Mouse (Mus musculus): Measurements from ENCODE around the gene Gcgr. TPM values are rescaled to one million over a fixed set of nuclear protein-coding genes. Genes with fewer than 3 reads are reported as not detected.

The Gcgr gene
- 0.71 and 1.8 TPM in 2 replicates for polyA plus RNA-seq (2014; fragmentation: Nextera tagmentation; extraction: Ambion mirVana)

DNA sequence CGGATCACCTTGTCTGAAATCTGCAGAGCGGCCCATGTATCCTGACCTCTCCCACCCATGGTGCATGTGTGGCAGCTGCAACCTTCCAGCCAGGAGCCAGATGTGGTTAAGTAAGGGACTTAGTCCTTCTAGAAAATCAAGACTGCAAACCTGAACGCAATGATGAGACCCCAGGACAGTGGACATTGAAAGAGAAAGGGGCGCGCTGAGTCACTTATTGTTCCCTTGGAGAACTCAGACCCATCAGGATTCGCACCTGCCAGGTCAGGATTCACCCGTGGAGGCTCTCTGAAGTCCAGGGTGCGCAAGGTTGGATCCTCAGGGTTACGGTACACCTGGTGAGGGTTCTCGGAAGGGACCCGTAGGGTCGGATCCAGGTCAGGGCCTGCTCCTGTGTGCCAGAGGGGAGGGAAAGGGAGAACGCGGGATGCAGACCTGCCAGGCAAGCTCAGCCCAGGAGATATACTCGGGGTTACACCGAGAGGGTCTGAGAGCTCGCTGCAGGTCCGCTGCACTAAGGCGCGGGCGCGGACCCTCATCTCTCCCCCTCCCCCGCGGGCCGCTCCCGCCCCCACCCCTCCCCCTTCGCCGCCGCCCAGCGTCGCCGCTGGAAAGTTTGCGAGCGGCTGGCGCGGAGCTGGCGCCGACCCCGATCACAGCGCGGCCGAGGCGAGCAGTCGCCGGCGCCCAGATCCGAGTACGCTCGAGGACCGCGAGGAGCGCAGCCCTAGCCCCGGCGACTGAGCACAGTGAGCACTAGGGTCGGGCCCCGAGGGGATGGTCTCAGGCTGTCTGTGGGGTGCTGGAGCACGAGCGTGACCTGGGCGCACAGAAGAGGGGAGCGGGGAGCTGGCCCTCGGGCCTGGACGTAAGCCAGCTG is at the start of gene Gcgr:
TSS of gene Gcgr (plus strand) at position 615 of the 880 bp plus-strand sequence.
- Histone ChIP-seq H3K36me3 (ENCODE audit: control insufficient read depth, insufficient read depth, low read length) (no peaks in the 10 kb centered on the region), H3K27me3 (ENCODE audit: control insufficient read depth, insufficient read depth, low read length) (peaks cover 54% of the 10 kb centered on the region), H3K4me2 (ENCODE audit: low read depth, severe bottlenecking) (peak within 1 kb of the TSS; percentile 72), H3K9ac (ENCODE audit: low read length) (peak within 1 kb of the TSS; percentile 50), H3K9me3 (ENCODE audit: control insufficient read depth, low read length) (no peaks in the 10 kb centered on the region), H3K27ac (replicated peaks; ENCODE audit: low read depth, low read length) (no peak within 1 kb of the TSS), H3K4me3 (ENCODE audit: low read depth, low read length) (peak within 1 kb of the TSS; percentile 41), H3K4me1 (ENCODE audit: control insufficient read depth, insufficient read depth, low read length) (peaks cover 7% of the 10 kb centered on the region; the same call in 1 of the 2 replicates)
- peak; percentile 42; the same call in 1 of the 2 replicates for ATAC-seq (ENCODE audit: insufficient number of reproducible peaks, low FRiP score, low TSS enrichment, low read depth)
- 7% methylated on average over 54 of the region's 62 CpGs for WGBS
- DNase-seq (ENCODE audit: low spot score) = peak; percentile 56

DNA sequence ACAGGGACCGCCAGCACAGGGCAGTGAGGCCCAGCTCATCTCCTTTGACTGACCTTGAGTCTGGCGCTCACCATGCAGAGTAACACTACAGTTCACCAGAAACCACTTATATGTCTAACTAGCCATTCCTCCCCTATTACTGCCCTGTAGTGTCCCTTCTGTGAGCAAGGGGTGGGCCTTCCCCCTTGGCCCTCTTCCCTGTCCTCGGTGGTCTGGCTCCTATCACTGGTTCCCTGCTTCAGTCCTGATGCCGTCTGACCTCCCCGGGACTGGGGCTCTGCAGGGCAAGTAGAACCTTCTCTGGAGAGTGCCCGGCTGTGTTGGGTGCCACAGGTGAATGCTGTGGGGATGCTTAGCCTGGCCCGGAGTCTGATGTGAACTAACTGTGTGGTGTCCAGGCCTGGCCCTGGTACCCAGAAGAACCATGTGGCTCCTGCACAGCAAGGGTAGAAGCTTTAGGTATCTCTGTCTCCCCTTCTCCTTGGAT is 47.0 kb upstream of the Gcgr start:
- peaks cover 40% of the 10 kb centered on the region for H3K36me3 ChIP-seq (ENCODE audit: control insufficient read depth, insufficient read depth, low read length)
- no peak for DNase-seq (ENCODE audit: low spot score)
- no peaks in the 10 kb centered on the region for H3K27me3 ChIP-seq (ENCODE audit: control insufficient read depth, insufficient read depth, low read length)
- peaks cover 10% of the 10 kb centered on the region for H3K4me1 ChIP-seq (ENCODE audit: control insufficient read depth, insufficient read depth, low read length)
- H3K9ac ChIP-seq (ENCODE audit: low read length) = peak overlapping the region; percentile 94
- no peak overlapping the region for H3K4me3 ChIP-seq (ENCODE audit: low read depth, low read length)
- peak overlapping the region; percentile 93; the same call in 1 of the 2 replicates for H3K4me2 ChIP-seq (ENCODE audit: low read depth, severe bottlenecking)
- H3K27ac ChIP-seq (replicated peaks; ENCODE audit: low read depth, low read length) = no peak overlapping the region; the same call in 1 of the 2 replicates
- no peaks in the 10 kb centered on the region for H3K9me3 ChIP-seq (ENCODE audit: control insufficient read depth, low read length)
- ATAC-seq (ENCODE audit: insufficient number of reproducible peaks, low FRiP score, low TSS enrichment, low read depth) = no peak
- WGBS = 92% methylated on average over 7 of the region's 7 CpGs

DNA sequence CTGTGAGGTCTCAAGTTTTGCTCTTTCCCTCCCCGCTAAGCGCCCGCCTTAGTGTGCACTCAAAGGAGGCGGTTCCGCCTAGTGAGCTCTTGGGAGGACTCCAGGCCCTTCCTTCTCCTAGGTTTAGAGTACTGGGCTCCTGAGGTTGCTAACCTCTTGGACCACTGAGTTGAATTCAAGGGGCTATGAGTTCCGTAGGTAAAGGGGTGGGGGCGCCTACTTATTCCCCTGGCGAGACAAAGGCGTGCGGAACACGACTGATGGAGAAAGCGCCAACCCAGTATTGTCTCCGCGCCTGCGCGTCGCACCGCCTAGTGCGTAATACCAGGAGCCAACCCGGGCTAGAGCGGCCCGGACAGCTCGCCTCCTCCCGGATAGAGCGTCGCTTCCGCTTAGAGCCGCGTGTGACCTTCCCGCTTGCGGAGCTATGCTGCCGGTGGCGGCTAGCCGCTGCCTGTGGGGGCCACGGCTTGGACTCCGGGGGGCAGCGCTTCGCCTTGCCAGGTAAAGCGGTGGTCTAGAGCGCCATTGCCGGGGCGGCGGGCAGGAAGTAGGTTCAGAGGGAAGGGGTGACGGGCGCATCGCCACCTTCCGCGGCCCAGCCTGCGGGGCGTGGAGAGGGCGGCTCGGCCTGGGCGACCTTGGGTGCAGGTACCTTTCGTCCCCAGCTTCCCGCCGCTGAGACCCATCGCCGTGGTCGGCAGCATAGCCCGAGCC is 46.1 kb upstream of the Gcgr start, which contains the start of gene Mrpl12:
TSS of gene Mrpl12 (plus strand) at position 349 of the 717 bp plus-strand sequence.
- Histone ChIP-seq H3K27ac (replicated peaks; ENCODE audit: low read depth, low read length) (peak within 1 kb of the TSS; percentile 60), H3K36me3 (ENCODE audit: control insufficient read depth, insufficient read depth, low read length) (peaks cover 31% of the 10 kb centered on the region), H3K9ac (ENCODE audit: low read length) (peak within 1 kb of the TSS; percentile 94), H3K27me3 (ENCODE audit: control insufficient read depth, insufficient read depth, low read length) (no peaks in the 10 kb centered on the region), H3K4me1 (ENCODE audit: control insufficient read depth, insufficient read depth, low read length) (peaks cover 10% of the 10 kb centered on the region), H3K4me2 (ENCODE audit: low read depth, severe bottlenecking) (peak within 1 kb of the TSS; percentile 93), H3K9me3 (ENCODE audit: control insufficient read depth, low read length) (no peaks in the 10 kb centered on the region), H3K4me3 (ENCODE audit: low read depth, low read length) (peak within 1 kb of the TSS; percentile 97)
- DNase-seq (ENCODE audit: low spot score) (peak; percentile 93), ATAC-seq (ENCODE audit: insufficient number of reproducible peaks, low FRiP score, low TSS enrichment, low read depth) (peak; percentile 87)
- under 1% methylated on average over 60 of the region's 60 CpGs for WGBS

DNA sequence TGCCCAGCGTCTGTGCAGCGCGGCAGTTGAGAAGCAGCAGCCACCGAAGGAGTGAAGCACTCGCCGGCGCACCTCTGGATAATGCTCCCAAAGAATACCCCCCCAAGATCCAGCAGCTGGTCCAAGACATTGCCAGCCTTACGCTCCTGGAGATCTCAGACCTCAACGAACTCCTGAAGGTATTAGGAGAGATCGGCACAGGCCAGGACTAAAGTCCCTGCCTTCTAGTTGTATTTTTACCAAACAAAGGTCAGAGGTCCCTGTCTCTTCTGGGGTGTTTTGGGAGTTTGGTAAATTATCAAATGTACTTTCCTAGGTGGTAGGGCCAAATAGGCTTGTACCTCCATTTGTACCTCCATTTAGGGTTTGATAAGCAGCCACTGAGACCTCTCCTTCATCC is 45.2 kb upstream of the Gcgr start:
- H3K4me2 ChIP-seq (ENCODE audit: low read depth, severe bottlenecking) = peak overlapping the region; percentile 93
- WGBS = 10% methylated on average over 10 of the region's 10 CpGs
- H3K9ac ChIP-seq (ENCODE audit: low read length) = peak overlapping the region; percentile 94
- no peaks in the 10 kb centered on the region for H3K27me3 ChIP-seq (ENCODE audit: control insufficient read depth, insufficient read depth, low read length)
- peak overlapping the region; percentile 12; the same call in 1 of the 2 replicates for H3K27ac ChIP-seq (replicated peaks; ENCODE audit: low read depth, low read length)
- peaks cover 14% of the 10 kb centered on the region for H3K4me1 ChIP-seq (ENCODE audit: control insufficient read depth, insufficient read depth, low read length)
- H3K4me3 ChIP-seq (ENCODE audit: low read depth, low read length) = peak overlapping the region; percentile 97
- H3K36me3 ChIP-seq (ENCODE audit: control insufficient read depth, insufficient read depth, low read length) = peaks cover 29% of the 10 kb centered on the region
- DNase-seq (ENCODE audit: low spot score) = no peak
- H3K9me3 ChIP-seq (ENCODE audit: control insufficient read depth, low read length) = no peaks in the 10 kb centered on the region
- no peak for ATAC-seq (ENCODE audit: insufficient number of reproducible peaks, low FRiP score, low TSS enrichment, low read depth)

DNA sequence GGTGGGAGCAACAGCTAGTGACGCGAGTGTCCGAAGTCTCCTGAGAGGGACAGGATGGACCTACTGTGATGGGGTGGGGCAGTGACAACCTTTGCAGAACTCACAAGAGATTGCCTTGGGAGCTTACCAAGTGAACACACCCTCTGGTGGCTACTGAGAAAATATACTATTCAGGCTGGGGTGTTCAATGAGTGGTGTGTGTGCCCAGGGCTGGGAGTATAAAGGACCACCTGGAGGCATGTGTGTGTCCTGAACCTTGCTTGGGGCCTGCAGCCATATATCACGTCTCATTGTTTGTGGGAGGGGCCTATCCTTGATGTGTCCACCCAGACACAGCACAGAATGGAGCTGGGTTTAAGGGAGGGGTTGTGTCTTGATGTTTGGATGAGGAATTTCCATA is 42.0 kb upstream of the Gcgr start:
- H3K27me3 ChIP-seq (ENCODE audit: control insufficient read depth, insufficient read depth, low read length) = no peaks in the 10 kb centered on the region
- H3K4me3 ChIP-seq (ENCODE audit: low read depth, low read length) = no peak overlapping the region
- DNase-seq (ENCODE audit: low spot score) (no peak), ATAC-seq (ENCODE audit: insufficient number of reproducible peaks, low FRiP score, low TSS enrichment, low read depth) (no peak)
- H3K36me3 ChIP-seq (ENCODE audit: control insufficient read depth, insufficient read depth, low read length) = peaks cover 15% of the 10 kb centered on the region
- H3K27ac ChIP-seq (replicated peaks; ENCODE audit: low read depth, low read length) = no peak overlapping the region
- WGBS = 79% methylated on average over 4 of the region's 4 CpGs
- no peak overlapping the region for H3K9ac ChIP-seq (ENCODE audit: low read length)
- no peaks in the 10 kb centered on the region for H3K9me3 ChIP-seq (ENCODE audit: control insufficient read depth, low read length)
- peaks cover 29% of the 10 kb centered on the region for H3K4me1 ChIP-seq (ENCODE audit: control insufficient read depth, insufficient read depth, low read length)
- H3K4me2 ChIP-seq (ENCODE audit: low read depth, severe bottlenecking) = no peak overlapping the region

DNA sequence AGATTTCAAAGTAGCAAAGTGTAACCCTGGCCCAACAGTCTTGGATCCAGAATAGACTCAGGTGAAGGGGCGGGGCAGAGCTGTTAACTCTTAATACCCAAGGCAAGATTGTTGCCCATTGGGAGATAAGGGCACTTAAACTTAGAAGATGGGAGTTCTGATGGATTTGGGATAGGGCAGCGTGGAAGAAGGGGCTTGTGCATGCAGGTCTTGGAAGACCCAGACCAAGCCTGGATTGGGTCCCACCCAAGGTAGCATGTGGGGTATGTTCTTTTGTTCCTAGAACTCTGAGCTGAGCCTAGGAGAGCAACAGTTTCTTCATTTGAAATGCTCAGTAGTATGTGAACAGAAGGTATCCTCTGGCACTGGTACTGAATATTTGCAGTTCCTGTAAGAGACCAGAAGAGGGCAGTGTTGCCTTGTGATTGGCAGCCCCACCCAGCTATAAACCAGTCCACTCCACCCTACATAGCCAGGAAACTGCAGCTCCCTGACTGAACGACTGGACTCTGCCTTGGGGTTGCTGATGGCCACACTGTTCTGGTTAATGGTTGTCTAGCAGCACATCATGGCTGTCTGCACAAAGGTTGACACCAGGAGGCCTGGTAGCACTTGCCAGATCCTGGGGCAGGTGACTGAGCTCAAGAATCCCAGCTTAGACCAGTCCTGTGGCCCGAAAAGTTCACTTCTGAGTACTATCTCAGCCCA is 41.3 kb upstream of the Gcgr start:
- peaks cover 27% of the 10 kb centered on the region for H3K4me1 ChIP-seq (ENCODE audit: control insufficient read depth, insufficient read depth, low read length)

DNA sequence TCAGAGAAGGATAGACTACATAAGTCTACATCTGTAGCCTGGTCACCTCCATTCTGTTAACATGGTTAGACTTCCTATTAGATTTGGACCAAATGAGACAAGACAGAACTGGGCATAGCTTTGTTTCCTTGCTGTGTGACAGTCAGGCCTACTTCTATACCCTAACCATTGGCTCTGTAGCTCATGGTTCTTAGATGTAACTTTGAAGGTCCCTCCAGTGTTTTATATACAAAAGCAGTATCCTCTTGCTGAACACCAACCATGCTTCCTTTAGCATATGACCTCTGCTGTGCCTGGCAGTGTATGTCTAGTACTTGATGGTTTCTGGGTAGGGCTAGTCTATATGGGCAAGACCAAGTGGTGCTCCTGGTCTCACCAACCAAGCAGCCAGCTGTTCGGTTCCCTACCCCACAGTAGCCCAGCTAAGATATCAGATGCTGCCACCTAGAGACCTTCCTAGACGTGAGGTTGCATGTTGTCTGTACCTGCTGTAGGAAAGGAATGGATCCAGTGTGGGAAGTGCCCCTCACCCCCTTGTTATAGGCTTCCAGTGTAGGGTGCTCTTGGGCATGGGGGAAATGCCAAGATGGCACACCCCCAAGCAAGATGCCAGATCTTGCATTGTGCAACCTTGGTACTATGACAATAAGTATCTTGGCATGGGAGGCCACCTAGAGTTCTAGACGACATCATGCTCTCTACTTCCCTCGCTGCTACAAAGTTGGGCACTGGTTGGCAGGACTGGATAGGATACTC is 40.0 kb upstream of the Gcgr start:
- WGBS = 36% methylated on average over 4 of the region's 4 CpGs
- H3K4me3 ChIP-seq (ENCODE audit: low read depth, low read length) = no peak overlapping the region
- H3K9ac ChIP-seq (ENCODE audit: low read length) = no peak overlapping the region; the same call in 1 of the 2 replicates
- no peak for DNase-seq (ENCODE audit: low spot score)
- H3K4me2 ChIP-seq (ENCODE audit: low read depth, severe bottlenecking) = peak overlapping the region; percentile 92; the same call in 1 of the 2 replicates
- H3K36me3 ChIP-seq (ENCODE audit: control insufficient read depth, insufficient read depth, low read length) = peaks cover 21% of the 10 kb centered on the region
- H3K9me3 ChIP-seq (ENCODE audit: control insufficient read depth, low read length) = no peaks in the 10 kb centered on the region
- H3K4me1 ChIP-seq (ENCODE audit: control insufficient read depth, insufficient read depth, low read length) = peaks cover 23% of the 10 kb centered on the region
- ATAC-seq (ENCODE audit: insufficient number of reproducible peaks, low FRiP score, low TSS enrichment, low read depth) = no peak
- H3K27me3 ChIP-seq (ENCODE audit: control insufficient read depth, insufficient read depth, low read length) = no peaks in the 10 kb centered on the region
- H3K27ac ChIP-seq (replicated peaks; ENCODE audit: low read depth, low read length) = no peak overlapping the region

More for the DNA sequence above, 41.3 kb upstream of the Gcgr start:
- Histone ChIP-seq H3K4me3 (ENCODE audit: low read depth, low read length) (no peak overlapping the region), H3K27me3 (ENCODE audit: control insufficient read depth, insufficient read depth, low read length) (no peaks in the 10 kb centered on the region), H3K27ac (replicated peaks; ENCODE audit: low read depth, low read length) (no peak overlapping the region), H3K9me3 (ENCODE audit: control insufficient read depth, low read length) (no peaks in the 10 kb centered on the region), H3K36me3 (ENCODE audit: control insufficient read depth, insufficient read depth, low read length) (peaks cover 15% of the 10 kb centered on the region), H3K4me2 (ENCODE audit: low read depth, severe bottlenecking) (no peak overlapping the region), H3K9ac (ENCODE audit: low read length) (no peak overlapping the region)
- DNase-seq (ENCODE audit: low spot score) (peak; percentile 75), ATAC-seq (ENCODE audit: insufficient number of reproducible peaks, low FRiP score, low TSS enrichment, low read depth) (no peak; the same call in 1 of the 2 replicates)
- 59% methylated on average over 4 of the region's 4 CpGs for WGBS
